Mouse (Mus musculus) adipocyte (in vitro differentiated cells): Measurements from ENCODE around the gene Klhl29.
A peak's percentile ranks its signal among the peaks of the same experiment; 100 is the strongest.

Experiments used
- DNase-seq: peaks from one replicate; pipeline ENCODE4 v3.0.0-alpha.2; 2016; ENCODE audit warnings: low spot score

Gene Klhl29

GRCm38 (mm10) chr12:5219913-5220575 is 155.4 kb downstream of the Klhl29 start:
- no peak for DNase-seq

DNA sequence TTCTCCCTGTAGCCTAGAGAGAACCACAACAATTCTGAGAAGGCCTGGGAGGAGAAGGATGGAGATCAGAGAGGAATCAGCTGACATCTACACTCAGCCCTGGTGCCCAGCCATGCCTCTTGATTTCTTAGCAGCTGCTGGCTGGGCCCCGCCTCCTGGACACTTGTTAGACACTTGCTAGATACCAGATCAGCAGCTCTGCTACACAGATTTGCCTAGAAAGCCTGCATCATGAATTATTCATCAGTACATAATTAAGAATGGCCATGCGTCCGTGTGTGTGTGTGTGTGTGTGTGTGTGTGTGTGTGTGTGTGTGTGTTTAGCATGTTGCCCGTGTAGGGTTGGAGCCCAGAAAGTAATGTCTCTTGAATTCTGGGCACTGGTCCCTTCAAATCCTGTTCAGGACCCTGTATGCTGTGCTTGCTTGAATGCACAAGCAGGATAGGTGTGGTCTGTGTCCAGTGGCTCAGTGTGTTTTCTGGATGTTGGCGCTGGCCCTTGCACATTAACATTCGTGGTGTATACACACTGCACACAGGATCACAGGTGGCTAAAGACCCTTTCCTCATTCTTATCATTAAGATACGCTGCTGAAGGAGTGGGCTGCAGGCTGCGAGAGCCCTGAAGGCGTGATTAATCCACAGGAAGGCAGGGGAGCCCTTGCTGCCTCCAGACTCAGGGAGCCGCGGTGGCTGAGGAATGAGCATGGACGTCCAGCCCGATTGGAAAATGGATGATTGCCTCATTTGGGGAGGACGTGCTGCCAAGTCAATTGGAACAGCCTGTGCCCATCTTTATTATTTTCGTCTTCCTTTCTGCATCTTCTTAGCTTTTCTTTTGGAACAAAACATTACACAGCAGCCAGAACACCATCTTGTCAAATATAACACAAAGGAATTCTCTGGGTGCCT is 159.4 kb downstream of the Klhl29 start:
- DNase-seq: no peak

DNA sequence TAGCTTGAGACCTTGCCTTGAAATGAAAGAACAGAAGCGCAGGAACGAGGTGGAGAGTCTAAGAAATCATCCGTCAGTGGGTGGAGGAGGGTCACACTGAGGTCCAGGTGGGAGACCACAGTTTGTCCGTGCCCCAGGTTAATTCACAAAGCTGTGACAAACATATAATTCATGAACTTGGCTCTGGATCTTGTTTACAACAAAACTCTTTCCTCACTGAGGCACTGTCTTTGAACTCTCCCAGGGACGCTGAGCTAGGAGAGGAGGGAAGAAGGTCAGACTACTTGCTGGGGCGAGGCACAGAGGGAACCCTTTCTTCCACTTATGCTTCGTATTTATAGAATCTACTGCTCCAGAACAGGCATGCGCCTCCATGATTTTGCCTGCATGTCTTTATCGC is 161.2 kb downstream of the Klhl29 start:
- DNase-seq: no peak

DNA sequence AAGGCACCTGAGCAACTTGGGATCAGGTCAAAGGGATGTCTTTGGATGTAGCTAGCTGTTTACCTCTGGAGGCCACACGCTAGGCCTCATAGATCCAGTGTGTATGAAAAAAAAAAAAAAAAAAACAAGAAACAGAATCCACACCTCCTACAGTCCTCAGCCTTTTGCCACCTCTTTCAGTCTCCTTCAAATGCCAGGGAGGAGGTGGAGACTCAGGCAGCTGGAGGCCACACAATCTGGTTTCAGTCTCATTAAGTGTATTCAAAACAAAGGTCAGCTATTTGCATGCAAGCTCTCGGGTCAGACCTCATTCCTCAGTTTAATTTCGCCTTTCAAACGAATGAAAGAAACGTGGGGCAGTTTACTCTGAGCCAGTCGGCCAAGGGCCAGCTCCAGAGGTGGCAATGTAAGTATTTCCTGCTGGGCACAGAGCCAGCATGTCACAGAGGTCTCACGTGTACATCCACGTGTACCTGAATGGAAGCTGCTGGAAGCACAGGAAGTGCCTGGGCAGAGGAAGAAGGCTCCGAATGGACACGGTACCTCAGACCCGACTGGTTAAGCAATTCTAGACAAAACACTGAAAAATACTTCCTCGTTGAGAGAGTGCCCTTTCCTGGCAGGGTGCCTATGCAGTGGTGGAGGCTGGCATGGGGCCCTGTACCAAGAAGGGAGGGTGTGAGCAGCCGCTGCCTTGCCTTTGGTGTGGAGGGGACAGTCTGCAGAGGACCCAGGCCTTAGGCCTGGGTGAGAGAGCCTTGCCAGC is 162.0 kb downstream of the Klhl29 start:
- peak; percentile 54 for DNase-seq

DNA sequence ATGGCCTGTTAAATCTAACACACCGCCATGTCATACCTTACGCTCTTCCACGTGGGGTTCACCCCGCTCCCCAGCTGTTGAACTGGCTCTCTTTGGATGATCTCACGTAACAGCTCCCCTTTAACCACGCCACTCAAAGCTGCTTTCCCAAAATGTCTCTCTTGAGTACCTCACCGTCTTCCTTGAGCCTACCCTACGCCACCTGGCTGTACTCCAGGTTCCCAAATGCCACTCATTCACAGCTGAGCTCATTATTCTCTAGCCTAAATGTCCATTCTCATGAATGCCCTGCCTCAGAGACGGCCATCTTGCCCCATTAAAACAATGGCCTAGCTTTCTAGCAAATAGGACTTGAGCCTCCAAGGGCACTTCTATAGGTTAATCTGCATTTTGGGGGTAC is 163.6 kb downstream of the Klhl29 start:
- no peak for DNase-seq

- DNase-seq: no peak
Observed at GRCm38 (mm10) chr12:5210786-5211185, 164.7 kb downstream of the Klhl29 start.

DNA sequence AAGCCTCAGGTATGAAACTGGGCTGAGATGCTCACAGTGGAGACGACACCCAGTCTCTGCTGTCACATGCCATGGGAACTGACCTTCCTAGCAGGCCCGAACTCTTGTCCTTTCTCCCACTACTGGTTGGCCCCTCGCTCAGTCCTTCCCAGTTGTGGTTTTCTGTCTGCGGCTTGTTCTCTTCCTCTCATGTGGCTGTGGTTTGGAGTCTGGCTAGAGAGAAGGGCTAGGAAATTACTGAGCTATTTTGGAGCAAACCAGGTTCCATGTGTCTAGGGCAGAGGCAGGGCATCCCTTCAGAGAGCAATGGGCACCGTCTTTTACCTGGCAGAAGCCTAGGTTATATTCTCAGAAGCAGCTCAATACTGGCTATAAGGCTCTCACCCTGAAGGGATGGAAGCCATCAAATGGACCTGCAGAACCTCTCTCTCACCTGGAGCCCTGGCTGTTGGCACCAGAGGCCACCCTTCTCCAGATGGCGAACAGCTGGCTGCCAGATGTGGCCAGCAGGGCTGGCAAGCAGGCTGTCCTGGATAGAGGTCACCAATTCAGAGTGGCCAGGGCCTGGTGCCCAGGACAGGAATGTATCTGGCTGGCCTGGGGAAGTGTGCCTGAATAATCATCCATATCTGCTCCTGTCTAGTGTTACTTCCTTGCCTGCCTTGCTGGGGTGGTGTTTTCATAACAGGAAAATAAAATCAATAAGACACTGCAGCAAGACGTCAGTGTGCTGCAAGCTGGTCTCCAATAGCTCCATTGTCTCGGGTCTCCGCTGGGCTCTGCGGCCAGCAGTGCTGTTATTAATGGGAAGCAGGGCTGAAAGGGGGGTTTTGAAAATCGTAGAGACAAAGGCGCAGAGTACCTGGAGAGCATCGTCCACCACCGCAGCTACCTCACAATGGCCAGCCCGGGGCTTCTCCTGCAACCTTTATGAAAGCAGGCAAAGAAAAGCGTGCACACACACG is 167.3 kb downstream of the Klhl29 start:
- DNase-seq: no peak

DNA sequence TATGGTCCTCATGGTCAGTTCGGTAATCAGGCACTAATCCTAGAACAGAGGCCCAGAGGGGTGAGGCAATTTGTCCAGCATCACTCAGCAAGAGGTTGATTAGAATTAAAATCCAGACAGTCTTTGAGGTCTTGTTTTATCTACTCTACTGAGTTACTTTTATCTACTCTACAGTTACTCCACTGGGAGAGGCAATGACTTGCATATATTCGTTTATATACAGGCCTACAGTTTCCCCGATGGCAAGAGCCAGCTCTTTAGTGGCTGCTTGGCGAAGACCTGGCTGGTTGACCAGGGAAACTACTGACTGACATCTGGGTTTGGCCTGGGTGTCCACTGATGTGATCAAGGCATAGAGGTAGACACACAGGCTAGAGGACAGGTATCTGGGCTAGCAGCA is 168.3 kb downstream of the Klhl29 start:
- no peak for DNase-seq

DNA sequence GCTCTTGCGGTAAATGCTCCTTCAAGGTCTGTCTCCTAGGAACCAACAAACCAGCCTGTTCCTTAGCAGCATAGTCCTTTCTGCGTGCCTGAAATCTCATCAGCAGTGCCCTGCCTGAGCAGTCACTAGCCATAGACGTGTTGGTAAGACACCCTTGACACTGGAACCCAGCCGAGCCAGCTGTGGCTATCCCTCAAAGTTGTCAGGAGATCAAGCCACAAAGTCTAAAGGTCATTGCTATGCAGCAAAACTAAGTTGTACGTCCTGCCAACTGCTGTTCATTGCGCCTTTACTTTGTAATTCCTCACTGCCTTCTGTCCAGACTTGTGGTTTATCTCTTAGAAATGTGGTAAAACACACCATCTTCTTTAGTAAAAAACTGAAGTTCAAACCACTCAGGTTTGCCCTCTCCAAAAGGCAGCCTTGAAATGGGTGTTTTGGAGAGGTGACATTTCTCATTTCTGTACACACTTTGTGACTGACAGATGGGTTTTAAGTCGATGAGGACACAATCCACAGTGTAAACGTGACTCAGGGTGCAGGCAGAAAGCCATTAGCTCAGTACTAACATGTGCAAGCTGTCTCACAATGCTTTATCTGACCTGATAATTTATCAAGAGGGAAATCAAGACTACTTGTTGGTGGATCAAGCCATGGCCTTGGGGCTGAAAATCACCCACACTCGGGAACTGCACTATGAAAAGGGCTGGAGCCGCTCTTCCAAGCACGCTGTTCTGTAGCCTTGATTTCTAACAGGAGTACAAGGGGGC is 171.2 kb downstream of the Klhl29 start:
- DNase-seq: peak; percentile 33

DNA sequence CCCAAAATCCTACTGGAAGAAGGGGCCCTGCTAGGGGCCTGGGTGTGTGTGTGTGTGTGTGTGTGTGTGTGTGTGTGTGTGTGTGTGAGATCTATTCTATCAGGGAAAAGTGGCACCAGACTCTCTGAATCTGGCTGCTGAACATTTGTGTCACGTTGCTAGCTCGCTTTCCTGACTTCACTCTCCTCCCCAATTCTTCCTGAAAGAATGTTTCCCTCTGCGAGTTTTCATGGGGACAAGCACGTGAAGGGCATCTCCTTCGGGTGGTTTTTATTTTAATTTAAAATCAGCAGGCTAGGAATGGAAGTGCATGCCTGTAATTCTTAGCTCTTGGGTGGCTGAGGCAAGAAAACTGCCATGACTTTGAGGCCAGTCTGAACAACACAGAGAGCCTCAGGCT is 172.1 kb downstream of the Klhl29 start:
- DNase-seq: no peak

GRCm38 (mm10) chr12:5198254-5198653 is 177.2 kb downstream of the Klhl29 start:
- DNase-seq: no peak

DNA sequence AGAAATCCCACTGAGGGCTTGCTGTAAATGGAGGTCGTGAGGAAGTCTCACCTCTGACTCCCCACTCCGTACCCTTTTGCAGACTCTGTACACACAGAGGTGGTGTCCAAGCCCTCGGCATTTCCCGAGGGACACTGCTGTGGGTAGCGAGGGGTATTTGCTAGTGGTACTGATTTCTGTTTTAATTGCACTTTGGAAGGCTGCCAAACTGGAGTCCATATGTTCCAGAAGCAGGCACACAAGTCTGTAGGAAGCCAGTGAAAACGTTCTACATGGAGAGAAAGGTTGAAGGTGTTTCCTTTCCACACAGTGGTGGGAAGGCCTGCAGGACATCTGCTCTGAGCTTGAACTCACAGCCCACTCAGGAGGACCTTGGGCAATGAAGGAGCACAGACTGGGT is 181.3 kb downstream of the Klhl29 start:
- DNase-seq: no peak

DNA sequence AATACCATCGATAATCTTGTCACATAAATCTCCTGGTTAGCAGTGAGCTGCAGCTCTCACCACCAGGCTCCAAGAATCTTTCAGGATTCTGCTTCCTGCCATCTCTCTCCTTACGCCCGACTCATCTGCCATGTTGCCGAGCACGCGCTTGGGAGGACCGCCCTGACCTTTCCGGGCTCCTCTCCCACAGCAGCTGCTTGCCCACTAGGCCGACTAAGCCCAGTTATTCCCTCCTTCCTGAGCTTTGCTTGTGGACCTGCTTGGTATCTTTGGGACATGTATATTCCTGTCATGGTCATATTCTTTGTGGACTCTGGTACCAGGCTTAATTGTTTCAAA is 183.1 kb downstream of the Klhl29 start:
- no peak for DNase-seq

DNA sequence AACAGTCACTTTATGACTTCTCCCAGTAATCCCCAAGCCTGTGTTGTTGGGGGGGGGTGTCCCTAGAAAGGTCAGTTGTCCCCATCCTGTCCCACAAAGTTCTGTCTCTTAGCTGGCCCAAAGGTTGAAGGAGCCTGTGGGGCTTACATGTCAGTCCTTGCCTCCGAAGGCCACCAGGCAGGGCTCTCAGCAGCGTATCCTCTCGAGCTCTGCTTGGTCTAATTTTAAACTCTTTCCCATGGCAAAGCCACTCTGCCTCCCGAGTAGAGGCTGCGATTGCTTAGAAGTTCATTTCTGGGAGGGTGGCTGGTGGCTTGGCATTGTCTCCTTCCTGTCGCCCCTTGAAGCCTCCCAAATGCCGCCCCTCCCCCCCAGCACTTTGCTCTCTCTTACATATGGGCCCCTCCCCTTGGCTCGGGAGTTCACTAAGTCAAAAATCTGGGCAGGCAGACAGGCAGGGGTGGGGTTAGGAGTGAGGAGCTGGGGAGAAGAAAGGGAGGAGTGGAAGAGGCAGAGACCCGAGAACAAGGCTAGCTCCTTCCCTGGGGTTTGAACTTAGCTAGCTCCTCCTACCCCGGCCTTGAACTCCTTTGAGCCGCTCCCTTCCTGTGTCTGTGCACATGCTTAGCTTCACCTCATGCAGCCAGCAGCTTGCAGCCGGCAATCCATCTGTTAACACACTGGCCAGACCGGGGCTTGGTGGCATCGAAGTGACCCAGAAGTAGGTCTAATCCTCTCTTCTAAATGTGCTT is 183.7 kb downstream of the Klhl29 start:
- no peak for DNase-seq

- DNase-seq: no peak
Observed at GRCm38 (mm10) chr12:5191206-5191605, 184.3 kb downstream of the Klhl29 start.

- no peak for DNase-seq
Observed at GRCm38 (mm10) chr12:5189446-5190150, 185.9 kb downstream of the Klhl29 start.

DNA sequence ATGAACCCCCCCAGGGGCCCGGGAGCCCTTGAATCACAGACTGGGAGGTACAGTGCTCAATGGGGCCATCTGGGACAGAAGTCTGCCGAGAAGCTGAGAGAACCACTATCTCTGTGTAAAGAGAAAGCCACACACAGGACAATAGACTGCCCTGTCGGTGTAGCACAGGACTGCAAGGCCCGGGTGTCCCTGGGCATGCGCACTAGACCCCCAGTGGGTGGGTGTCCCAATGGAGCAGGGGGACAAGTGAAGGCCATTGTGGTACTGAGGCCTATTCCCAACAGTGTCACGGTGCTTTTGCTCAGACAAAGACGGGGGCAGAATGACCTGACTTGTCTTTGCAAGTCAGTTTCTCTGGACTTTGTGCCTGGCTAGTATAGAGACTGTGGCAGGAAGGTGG is 186.6 kb downstream of the Klhl29 start:
- DNase-seq: no peak

- DNase-seq: no peak
Observed at GRCm38 (mm10) chr12:5187773-5188333, 187.6 kb downstream of the Klhl29 start.

DNA sequence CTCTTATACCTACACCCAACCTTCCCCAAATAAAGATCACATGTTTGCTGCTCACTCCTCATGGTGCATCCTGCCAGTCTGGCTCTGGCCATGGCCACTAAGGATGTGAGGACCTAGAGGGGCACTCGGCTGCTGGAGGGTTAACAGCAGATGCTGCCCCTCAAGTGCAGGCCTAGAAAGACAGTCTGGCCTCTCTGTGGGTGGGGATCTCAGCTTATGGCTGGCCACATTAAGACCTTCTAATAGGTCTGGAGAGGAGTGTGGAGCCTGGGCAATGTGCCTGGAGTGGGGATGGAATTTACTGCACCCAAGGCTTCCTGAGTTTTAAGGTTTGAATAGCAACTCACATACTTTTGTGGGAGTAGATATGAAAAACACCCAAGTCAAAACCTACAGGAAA is 188.8 kb downstream of the Klhl29 start:
- DNase-seq: no peak
